Mouse (Mus musculus): ENCODE data around the gene Pdx1. TPM values are rescaled to one million over a fixed set of nuclear protein-coding genes. Genes with fewer than 3 reads are reported as not detected.

Pdx1 gene
- total RNA-seq, 2 experiments from 2014 or later = not detected

GRCm38 (mm10) chr5:147276701-147277546 lies 7.2 kb downstream of the Pdx1 start:
- no peak for DNase-seq
- intact Hi-C loops (cut with DNase I) = no loop called here

DNA sequence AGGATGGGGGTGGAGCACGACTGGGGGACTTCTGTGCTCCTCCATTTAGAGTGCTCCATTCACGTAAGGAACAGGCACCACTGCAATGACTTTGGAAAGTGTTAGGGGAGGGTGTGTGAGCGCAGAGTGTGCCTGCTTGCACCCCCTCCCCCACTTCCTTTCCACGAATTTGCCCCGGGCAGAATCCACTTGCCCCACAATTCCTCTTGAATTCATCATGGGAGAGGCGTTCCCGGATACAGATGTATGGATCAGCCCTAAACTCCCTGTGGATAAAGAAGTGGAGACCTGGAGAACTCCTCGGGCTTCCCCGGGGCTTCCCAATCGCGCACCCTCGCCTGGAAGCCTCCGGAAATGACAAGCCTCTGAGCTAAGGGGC lies 7.8 kb downstream of the Pdx1 start:
- DNase-seq = no peak
- intact Hi-C loops (cut with DNase I) = no loop called here

DNA sequence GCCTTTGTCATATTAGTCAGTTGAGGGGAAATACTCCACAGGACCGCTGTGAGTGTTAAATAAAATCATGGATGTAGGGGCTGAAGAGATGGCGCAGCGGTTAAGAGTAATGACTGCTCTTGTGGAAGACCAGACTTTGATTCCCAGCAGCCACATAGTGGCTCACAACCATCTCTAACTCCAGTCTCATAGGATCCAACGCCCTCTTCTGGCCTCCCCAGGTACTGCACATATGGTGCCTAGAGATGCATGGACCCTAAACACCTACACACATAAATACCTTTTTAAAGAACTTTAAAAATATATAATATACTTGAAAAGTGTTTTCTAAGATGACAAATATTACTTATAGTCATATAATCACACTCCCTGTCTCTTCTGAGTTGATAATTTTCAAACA lies 14.6 kb downstream of the Pdx1 start:
- intact Hi-C loops (cut with DNase I) = no loop called here

GRCm38 (mm10) chr5:147291764-147292505 lies 22.2 kb downstream of the Pdx1 start:
- DNase-seq = no peak
- intact Hi-C loops (cut with DNase I) = no loop called here

More for the DNA sequence above, 14.6 kb downstream of the Pdx1 start:
- no peak for DNase-seq

DNA sequence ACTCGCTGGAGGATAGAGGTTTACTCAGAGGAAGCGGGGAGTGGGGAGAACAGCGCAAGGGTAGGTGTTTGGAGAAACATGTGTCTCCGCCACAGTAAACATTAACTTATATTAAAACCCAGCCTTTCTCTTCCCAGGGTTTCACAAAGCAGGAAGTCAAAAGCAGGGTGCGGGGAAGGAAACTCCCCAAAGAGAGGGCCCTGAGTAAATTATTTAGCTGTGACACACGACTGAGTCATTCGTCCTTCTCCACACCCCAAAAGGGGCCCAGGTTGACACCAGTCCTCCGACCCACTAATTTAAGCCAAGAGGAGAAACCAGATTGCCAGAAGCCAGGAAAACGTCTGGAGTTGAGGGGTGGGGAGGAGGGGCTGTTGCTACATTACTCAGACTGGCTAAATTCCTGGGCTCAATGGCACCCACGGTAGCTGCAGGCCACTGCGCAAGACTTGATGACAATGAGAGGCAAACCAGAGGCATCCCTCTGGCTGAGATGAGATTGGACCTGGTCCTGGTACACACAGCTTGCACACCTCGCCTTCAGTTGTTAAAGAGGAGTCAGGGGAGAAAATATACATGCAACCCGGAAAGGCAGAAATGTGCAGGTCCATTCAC lies 22.9 kb downstream of the Pdx1 start:
- intact Hi-C loops (cut with DNase I) = no loop called here
- no peak for DNase-seq

DNA sequence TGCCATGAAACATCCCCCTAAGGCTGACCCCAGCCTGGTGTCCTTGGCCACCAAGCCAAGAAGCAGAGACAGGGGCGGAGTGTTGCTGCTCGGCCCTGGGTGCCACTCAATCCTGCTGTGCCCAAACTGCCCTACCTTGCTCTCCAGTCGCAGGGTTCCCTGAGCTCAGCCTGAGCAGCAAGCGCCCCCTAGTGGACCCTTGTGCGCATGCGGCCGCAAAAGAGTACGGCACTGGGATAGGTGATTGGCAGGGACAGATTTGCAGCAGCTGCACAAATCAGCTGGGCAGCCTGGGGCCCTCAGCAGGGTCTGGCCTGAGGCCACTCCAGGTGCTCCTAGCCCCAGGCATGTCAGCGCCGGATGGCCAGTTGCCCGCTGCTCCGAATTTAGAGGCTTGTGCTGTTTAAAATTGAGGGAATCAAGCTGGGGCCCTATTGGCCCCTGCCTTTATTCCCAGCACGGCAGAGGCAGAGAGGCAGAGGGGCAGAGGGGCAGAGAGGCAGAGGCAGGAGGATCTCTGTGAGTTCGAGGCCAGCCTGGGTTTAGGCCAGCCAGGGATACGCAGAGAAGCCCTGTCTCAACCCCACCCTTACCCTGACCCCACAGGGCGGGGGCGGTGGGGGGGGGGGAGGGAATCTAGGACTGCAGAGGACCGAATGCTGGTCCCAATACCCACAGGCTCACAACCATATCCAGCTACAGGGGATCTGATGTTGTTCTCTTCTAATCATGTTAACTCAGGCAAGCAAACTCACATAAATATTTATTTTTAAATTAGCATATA lies 23.6 kb downstream of the Pdx1 start:
- intact Hi-C loops (cut with DNase I) = no loop called here
- peak in 1 of 2 experiments; percentile 24 for DNase-seq

DNA sequence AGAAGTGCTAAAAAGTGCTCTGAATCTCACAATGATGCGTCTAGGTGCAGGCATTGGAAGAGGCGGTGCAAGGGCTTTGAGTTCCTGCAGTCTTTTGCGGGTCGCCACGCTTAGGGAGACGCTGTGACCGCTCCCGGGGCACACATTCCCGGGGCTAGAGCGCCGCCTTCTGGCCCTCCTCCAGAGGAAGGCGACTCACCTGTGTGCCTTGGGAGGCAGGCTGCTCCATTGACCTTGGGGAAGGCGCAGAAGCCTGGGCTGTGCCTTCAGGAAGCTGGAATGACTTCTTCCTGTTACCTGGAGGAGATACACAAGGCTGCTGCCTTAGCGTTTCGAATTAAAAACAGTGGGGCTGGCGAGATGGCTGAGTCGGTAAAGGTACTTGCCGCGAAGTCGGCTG lies 24.4 kb downstream of the Pdx1 start:
- intact Hi-C loops (cut with DNase I) = no loop called here
- no peak for DNase-seq

GRCm38 (mm10) chr5:147297249-147297648 lies 27.5 kb downstream of the Pdx1 start:
- no peak for DNase-seq
- intact Hi-C loops (cut with DNase I) = no loop called here

DNA sequence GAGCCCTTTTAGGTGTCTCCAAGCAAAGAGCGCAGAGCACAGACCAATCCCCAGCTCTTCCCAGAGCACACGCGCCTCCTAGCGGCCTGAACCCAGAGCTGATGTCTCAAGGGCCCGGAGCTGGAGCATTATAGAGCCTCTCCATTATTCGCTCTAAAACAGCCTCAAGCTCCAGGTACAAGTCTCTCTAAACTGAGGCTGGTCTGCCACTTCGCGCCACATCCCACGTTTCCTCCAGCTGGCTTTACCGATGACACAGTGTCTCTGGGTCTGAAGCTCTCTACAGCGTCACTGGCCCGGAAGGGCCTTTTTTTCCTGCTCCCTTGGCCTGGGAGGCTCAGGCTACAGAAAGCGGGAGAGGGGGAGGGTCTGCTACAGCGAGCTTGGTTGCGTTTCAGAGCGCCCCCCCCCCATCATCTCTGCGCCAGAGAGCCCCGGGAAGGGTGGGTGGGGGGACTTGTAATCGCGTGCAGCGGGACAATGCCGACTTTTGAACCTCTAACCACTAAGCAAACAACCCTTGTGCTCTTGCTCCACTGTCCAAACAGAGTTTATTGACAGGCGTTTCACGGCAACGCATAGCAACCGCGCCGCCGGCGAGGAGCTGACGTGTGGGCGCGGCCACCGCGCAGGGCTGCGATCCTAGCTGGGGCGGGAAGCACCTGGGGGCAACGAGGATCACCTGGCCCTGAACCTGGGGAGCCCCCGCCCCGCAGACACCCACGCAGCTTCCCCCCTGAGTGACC lies 29.7 kb downstream of the Pdx1 start:
- intact Hi-C loops (cut with DNase I) = no loop called here

GRCm38 (mm10) chr5:147300001-147300363 lies 30.2 kb downstream of the Pdx1 start:
- intact Hi-C loops (cut with DNase I) = no loop called here
- no peak for DNase-seq

More for the DNA sequence above, 29.7 kb downstream of the Pdx1 start:
- DNase-seq = no peak

GRCm38 (mm10) chr5:147300917-147301780 lies 31.4 kb downstream of the Pdx1 start:
- no peak for DNase-seq
- intact Hi-C loops (cut with DNase I) = no loop called here

DNA sequence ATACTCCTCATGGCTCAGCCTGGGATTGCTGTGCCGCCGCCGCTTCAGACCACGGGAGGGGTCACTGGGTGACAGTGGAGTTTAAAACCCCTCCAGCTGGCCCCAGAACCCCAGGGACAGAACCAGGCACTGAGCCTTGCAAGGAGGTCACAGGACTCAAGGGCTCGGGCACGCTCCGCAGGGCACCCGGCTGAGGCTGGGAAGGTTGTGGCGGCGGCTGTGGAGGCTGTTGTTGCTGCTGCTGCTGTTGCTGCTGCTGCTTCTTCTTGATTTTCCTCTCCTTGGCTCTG lies 32.0 kb downstream of the Pdx1 start:
- intact Hi-C loops (cut with DNase I) = no loop called here

DNA sequence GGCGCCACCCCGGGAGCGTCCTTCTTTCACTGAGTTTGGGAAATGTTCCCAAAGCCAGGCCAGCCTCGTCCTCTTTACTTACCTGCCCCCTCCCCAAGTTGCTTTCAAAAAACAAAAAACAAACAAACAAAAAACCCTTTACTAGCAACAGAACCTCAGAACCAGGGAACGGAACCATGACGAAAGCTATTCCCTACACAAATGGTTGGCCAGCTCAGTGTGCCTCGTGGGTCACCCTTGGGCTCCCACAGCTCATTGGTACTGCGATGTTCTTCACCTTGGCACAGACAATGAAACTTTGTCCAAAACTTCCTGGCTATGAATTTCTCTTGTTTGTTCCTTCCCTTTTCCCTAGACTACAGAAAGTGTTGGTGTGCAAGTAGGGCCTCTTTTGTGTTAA lies 32.4 kb downstream of the Pdx1 start:
- intact Hi-C loops (cut with DNase I) = no loop called here
- no peak for DNase-seq

More for the DNA sequence above, 32.0 kb downstream of the Pdx1 start:
- no peak for DNase-seq

DNA sequence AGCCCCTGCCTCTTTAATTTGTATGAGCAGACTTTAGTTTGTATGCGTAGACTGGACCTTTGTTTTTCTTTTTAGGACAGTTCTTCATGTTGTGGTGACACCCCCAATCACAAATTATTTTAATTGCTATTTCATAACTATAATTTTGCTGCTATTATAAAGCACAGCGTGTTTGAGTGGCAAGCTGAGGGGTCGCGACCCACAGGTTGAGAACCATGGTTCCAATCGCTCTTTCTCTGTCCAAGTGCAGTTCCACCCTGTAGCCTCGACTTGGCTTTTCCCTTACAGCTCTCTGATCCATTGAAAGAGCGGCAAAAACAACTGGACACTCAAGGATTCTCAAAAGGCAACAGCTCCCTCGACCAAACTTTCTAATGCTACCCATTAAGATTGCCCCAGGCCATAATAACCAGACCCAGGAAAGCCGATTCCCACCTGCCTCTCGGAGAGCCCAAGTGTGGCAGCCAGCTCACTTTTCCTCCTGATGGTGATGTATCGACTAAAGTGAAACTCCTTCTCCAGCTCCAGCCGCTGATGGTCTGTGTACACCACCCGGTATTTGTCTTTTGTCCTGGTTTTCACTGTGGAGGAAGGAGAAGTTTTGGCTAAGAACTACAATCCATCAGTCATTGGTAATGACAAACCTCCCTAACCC lies 33.1 kb downstream of the Pdx1 start:
- intact Hi-C loops (cut with DNase I) = no loop called here
- DNase-seq = no peak

DNA sequence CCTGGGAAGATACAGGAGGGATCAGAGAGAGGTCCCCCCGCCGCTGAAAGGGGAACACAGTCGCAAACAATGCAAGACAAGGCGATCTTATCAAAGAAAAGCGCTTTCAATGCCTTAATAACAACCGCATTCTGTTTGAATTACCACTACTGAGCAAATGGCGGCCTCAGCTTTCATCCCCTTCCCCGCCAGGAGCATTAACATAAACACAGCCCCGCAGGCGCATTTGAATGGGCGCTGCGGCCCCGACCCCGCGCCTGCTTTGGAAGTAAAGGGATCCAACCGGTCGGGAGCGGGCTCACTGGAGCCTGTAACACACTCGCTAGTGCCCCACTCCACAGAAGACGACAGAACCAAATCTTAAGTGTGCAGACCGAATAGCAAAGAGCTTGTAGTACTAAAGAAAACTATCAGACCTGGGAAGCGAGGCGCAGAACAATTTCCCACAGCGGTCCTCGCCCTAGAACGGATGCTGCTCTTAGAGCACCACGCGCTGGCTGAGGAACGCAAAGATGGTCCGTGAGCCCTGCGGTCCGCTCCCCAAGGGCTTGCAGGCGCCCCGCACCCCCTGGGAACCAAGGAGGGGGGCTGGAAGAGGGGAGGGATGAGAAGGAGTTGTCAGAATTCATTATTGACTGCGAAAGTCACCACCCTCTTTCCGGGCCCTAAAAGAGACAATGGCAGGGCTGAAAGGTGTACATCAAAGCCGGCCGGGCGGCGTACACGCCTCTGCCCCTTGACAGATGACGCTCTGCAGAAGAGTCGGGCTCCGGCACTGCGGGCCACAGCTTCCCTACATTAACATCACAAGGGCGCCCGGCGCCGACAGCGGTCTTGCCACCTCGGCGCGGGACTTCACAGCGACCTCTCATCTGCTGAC lies 34.8 kb downstream of the Pdx1 start:
- no peak for DNase-seq
- intact Hi-C loops (cut with DNase I) = no loop called here

GRCm38 (mm10) chr5:147305166-147305565 lies 35.4 kb downstream of the Pdx1 start:
- no peak for DNase-seq
- intact Hi-C loops (cut with DNase I) = no loop called here

GRCm38 (mm10) chr5:147305856-147306637 lies 36.3 kb downstream of the Pdx1 start:
- intact Hi-C loops (cut with DNase I) = no loop called here
- DNase-seq = no peak

Data from gastrocnemius, postnatal 36 days (tissue).